Mouse (Mus musculus) erythroid progenitor cell, adult 5-6 weeks (primary cell): Measurements from ENCODE around the gene Acox3. TPM values are rescaled to one million over a fixed set of nuclear protein-coding genes. Genes with fewer than 3 reads are reported as not detected.

Experiments
- ATAC-seq: replicated peaks from 2 replicates; pipeline ENCODE4 v1.8.0; 2016; ENCODE audit warnings: moderate number of reproducible peaks, mild to moderate bottlenecking, moderate TSS enrichment, inconsistent platforms; ENCODE audit not compliant: poor library complexity, low FRiP score, severe bottlenecking
- total RNA-seq, 2 experiments: library from RNA; stranded (forward) in 1 of 2; stranded (reverse) in 1 of 2; fragments of 150-400 nt in 1 of 2; fragments of 186-747, 209-891 nt in 1 of 2; gene quantifications; 2 replicates each; pipeline versions ENCODE4 v1.2.3 to v1.2.4; 2015 to 2017; ENCODE audit warnings: low replicate concordance in 2 of 2

Gene Acox3
- total RNA-seq, 2 experiments from 2014 or later = 5.6 to 6.7 TPM

DNA sequence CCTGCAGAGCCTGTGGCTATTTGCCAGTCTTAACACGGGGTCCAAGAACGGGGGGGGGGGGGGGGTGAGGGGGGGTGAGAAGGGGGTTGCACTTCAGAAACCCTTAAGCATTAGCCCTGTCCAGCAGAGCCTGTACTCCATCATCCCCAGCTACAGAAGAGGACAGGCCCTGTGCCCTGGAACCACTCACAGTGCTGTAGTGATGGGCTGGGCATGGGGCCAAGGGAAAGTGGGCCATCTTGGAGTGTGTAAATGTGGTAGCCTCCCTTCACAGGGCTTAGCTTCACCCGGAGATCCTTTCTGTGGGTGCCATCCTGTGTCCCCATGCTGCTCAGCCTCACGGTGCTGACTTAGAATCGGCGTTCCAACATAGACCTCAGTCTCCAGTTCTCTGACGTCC lies 24.9 kb downstream of the Acox3 start:
- no peak for ATAC-seq

DNA sequence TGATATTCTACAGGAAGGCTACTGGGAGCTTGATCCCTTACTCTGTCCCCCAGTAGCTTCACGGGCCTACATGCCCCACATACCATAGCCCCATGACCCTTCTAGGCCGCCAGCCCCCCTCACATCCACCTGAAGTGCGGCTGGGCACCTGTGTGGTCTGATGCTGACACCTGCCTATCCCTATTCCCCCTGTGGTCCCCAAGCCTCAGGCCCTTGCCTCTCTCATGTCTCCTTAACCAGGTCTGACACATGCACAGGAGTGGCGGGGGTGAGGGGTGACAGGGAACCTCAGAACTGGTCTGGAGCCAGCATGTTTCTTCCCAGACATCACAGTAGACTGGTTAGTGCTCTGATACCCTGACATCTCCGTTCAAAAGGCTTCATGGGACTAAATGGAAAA lies 25.7 kb downstream of the Acox3 start:
- no peak for ATAC-seq

DNA sequence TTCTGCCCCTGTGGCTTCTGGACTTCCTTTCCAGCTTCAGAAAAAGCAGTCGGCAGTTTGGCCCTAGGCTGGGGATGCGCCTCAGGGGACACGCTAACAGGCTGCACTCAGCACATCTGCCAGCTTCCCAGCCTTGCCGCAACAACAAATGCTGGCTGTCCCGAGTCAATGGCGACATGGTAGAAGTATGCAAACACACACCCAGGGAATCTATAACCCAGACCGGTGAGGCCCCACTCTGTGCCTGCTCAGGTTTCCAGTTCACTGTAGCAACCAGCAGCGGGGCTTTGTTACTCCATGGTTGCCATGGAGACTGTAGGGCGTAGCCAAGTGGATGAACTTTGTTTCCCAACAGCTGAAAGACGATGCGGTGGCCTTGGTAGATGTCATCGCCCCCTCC lies 26.5 kb downstream of the Acox3 start:
- no peak for ATAC-seq

DNA sequence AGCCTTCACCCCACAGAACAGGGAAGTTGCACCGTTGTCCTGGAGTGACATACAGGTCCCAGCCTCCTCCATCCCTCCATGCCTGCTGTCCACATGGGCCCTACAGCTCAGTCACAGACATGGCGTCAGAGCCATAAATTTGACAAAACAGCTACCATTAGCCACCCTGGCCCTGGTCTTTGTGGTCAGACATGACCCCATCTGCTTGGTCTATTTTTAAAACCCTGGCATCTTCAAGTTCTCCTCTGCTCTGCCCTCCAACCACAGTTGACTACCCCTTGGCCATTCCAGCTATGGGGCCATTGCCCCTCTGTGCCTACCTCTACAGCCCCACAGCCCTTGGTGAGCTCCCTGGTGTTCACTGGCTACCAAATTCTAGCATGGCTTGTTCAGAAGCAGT lies 27.1 kb downstream of the Acox3 start:
- no peak for ATAC-seq

GRCm38 (mm10) chr5:35610381-35610780 lies 27.5 kb downstream of the Acox3 start:
- no peak for ATAC-seq

DNA sequence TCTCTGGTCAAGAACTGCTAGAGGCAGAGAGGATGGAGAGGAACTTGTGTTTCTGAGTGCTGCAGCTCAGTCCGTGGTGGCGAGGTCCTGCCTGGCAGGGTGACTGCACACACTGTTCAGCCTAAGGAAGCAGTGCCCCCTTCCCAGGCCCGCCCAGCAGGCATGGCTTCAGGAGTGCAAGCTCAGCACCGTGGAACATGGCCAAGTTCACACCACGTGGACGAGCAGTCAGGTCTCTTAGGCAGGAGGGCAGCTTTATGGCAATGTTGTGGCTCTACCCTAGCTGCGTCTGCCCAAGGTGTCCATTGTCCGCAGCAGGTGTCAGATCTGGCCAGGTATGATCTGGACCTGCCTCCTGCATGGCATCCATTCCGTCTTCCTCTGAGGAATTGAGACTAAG lies 28.3 kb downstream of the Acox3 start:
- ATAC-seq = no peak

DNA sequence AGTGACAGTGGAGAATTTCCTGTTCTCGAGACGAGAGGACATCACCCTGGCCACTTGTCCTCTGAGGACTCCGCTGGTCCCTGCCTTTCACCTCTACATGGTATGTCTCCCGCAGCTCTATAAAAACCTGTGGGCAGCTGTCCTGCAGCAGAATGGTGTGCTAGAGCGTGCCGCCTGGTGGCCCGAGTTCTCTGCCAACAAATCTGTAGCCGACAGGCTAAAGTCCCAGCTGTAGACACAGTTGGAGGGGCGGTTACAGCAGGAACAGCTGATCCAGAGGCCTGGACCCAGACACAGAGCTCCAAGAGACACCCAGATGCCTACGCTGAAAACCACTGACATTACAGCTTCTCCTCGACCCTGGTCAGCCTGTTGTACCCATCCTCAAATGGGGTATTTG lies 29.1 kb downstream of the Acox3 start:
- ATAC-seq = no peak

- no peak for ATAC-seq
Observed at GRCm38 (mm10) chr5:35612722-35613121, 29.9 kb downstream of the Acox3 start.

GRCm38 (mm10) chr5:35616943-35617342 lies 34.1 kb downstream of the Acox3 start:
- no peak for ATAC-seq

DNA sequence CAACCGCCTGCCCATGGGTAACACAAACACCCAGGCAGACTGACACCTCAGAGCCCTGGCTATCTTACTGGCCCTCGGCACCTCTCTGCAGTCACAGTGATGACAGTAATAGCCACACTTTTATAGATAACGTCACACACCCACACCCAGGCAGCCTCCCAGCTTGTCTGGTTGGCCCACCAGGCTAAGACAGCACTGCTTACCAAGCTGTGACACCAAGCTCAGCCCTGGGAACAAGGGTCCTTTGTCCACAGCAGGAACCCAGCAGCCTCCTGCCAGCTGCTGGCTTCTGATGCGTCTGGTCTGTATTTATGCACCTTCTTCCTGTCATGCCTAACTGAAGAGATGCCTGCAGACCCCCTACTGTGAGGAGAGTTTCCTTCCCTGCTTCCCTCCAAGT lies 38.3 kb downstream of the Acox3 start:
- no peak for ATAC-seq

GRCm38 (mm10) chr5:35623831-35624230 lies 41.0 kb downstream of the Acox3 start:
- ATAC-seq = no peak

- no peak for ATAC-seq
Observed at GRCm38 (mm10) chr5:35624751-35625239, 42.0 kb downstream of the Acox3 start.

DNA sequence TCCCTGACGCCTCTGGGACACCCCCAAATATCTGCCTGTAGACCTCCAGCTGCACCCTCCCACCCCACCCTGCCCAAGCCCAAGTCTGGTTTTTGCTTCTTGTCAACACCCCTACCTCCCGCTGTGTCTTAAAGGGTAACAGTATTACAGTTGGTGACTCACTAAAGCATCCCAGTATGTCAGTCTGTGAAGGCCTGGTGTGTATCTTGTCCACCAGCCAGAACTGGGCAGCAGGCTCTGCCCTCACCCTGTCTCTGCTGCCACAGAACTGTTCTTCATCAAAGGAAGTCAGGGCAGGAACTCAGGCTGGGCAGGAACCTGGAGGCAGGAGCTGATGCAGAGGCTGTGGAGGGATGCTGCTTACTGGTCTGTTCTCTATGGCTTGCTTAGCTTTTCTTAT lies 43.6 kb downstream of the Acox3 start:
- ATAC-seq = no peak

DNA sequence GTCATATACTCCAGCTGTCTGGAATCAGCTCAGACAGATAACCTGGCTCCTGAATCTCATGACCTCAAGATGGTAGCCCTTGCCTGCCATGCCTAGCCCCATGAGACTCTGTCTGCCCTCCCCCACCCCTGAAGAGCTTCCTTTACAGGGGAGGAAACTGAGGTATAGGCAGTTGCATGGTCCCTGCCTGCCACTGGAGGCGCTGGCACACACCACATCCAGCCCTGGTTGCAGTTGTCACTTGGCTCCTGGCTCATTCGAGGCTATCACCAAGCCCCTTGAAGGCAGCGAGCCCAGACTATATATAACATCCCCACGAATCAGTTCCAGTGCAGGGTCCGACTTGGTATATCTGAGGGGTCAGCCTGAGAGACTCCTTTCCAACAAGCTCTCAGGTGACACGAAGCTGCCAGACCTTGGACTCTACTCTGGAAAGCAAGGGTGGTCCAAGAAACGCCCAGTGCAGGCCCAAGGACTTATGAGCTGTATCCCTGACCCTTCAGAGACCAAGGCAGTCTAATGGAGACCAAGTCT lies 44.5 kb downstream of the Acox3 start:
- ATAC-seq = no peak

DNA sequence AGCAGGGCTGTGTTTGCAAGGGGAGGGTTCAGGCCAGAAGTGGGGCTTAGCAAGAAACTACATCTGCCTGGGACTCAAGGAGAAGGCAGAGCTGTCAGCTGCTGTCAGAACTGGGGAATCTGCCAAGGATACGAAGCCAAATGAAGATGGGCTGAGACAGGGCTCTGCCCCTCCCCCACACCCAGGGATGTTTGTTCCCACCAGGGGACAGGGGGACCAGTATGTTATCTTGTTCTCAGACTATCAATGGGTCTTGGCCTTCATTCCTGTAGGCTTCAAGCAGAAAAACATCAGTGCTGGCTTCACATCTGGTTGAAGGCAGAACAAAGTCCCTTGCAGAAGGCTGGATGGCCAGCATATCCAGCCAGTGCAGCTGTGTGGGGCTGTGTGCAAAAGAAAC lies 45.8 kb downstream of the Acox3 start:
- ATAC-seq = no peak

GRCm38 (mm10) chr5:35629333-35629732 lies 46.5 kb downstream of the Acox3 start:
- no peak for ATAC-seq

DNA sequence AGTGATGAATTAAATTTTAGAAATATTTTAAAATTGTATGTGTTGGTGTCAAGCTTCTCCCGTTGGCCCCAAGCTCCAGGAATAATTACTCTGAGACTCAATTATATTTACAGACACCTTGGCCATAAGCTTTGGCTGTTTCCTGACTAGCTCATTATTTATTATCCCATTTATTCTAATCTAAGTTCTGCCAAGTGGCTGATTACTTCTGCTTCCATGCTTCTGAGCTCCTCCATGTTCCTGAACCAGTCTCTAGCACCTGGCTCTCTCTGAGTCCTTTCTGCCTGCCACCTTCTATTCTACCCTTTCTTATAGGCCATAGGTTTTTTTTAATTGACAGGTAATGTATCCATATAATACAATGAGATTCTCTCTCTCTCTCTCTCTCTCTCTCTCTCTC lies 47.9 kb downstream of the Acox3 start:
- no peak for ATAC-seq

DNA sequence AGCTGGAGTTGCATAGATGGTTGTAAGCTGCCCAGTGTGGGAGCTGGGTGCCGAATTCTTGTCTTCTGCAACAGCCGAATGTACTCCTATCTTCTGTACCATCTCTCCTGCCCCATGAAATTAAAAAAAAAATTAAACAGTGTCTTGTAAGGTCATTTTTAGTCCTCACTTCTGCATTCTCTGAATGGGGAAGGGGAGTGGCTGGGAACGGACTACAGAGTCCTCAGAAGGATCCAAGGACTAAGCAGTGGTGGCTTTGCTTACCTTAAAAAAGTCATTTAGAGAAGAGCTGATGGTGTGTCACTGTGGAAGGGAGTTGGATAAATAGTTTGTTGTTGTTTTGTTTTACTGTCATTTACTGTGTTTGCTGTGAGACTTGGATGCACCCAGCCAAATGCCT lies 48.4 kb downstream of the Acox3 start:
- no peak for ATAC-seq

- ATAC-seq = no peak
Observed at GRCm38 (mm10) chr5:35631755-35632154, 48.9 kb downstream of the Acox3 start.

- no peak for ATAC-seq
Observed at GRCm38 (mm10) chr5:35632841-35633240, 50.0 kb downstream of the Acox3 start.

GRCm38 (mm10) chr5:35636016-35636415 lies 53.2 kb downstream of the Acox3 start:
- ATAC-seq = no peak

- ATAC-seq = no peak
Observed at GRCm38 (mm10) chr5:35641961-35642584, 59.2 kb downstream of the Acox3 start.
